Mouse (Mus musculus): ENCODE data around the gene Gcfc2. TPM values are rescaled to one million over a fixed set of nuclear protein-coding genes. Genes with fewer than 3 reads are reported as not detected.

Gcfc2 gene
- total RNA-seq, 2 experiments from 2014 or later = 8.0 to 11.4 TPM

- peak; percentile 94 for ATAC-seq (ENCODE audit: poor library complexity, severe bottlenecking)
Observed at GRCm38 (mm10) chr6:81975971-81976621, 52.6 kb downstream of the Gcfc2 start.

- ATAC-seq (ENCODE audit: poor library complexity, severe bottlenecking) = no peak
Observed at GRCm38 (mm10) chr6:81979286-81979685, 55.8 kb downstream of the Gcfc2 start.

- no peak for ATAC-seq (ENCODE audit: poor library complexity, severe bottlenecking)
Observed at GRCm38 (mm10) chr6:81986171-81986570, 62.7 kb downstream of the Gcfc2 start.

- peak; percentile 43; the same call in 1 of the 2 replicates for ATAC-seq (ENCODE audit: poor library complexity, severe bottlenecking)
Observed at GRCm38 (mm10) chr6:81986599-81986998, 63.1 kb downstream of the Gcfc2 start.

DNA sequence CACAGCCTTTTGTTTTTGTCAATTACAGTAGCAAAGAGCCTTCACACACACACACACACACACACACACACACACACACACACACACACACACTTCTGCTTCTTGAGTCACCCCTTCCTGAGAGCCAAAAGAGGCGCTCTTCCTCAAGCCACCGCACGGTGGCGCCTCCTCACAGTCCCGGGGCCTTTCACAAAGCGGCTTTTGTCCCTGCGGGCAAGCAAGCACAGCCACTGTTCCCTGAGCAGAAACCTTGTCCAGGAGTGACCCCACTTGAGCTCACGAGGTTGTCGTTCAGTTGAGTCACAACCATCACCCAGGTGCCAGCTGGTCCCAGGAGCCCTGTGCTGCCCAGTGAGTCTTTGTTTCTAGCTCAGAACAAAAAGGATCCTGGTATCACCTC lies 63.5 kb downstream of the Gcfc2 start:
- ATAC-seq (ENCODE audit: poor library complexity, severe bottlenecking) = peak; percentile 98

DNA sequence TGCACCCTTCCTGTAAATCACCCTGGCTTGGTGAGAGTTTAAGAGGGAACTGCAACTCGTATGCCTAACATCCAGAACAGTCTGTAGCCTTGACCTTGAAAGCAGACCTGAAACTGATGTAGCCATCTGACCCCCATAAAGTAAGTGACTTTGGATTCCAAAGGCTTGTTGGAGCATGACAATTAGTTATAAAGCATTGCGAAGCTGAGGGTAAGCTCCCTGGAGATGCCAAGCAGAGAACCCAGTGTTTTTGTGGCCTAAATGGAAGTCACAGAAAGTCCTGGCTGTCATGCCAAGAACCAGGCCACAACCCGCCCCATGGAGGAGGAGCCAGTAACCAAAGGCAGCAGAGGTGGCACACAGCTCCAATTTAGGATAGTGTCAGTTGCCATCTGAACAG lies 64.1 kb downstream of the Gcfc2 start:
- peak; percentile 27 for ATAC-seq (ENCODE audit: poor library complexity, severe bottlenecking)

GRCm38 (mm10) chr6:81988341-81988740 lies 64.9 kb downstream of the Gcfc2 start:
- ATAC-seq (ENCODE audit: poor library complexity, severe bottlenecking) = no peak

DNA sequence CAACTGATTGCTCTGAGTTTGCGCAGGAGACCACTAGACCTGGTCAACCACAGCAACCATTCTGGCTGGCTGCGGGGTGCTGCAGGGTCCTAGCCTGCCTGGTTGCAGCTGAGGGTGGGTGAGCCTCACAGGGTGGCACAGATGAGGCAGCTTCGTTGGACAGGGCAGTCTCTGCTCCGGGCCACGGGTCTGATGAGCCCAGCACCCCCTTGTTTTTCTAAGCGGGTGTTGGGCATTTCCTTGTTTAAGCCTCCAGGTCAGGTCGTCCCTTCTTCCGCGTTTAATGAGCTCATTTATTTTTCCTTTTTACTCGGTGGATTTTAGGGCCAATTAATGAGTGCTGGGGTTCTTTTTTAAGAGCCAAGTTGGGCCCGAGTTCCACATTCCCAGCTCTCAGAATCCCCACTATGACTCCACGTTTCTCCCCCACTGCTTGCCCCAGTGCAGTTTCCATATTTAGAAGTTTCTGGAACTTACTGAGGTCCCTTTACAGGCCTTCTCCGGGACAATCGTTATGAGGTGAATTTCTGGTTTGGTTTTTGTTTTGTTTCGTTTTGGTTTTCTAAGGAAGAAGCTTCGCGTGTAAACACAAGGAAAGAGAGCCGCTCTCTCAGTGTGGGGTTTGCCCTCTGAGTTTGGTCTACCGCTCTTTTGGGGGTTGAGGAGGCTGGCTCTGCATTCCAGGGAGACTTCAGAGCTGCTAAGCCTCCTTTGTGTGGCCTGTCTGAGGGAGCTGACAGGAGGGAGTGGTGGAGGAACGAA lies 66.8 kb downstream of the Gcfc2 start:
- no peak for ATAC-seq (ENCODE audit: poor library complexity, severe bottlenecking)

Other genes with a start within 250 kb of the Gcfc2 start
- gene Mrpl19, start 42.3 kb downstream of the Gcfc2 start, total RNA-seq (2015) = 9.0 and 9.2 TPM in 2 replicates
- gene Mrpl19, start 42.3 kb downstream of the Gcfc2 start, total RNA-seq (2017) = 5.0 and 9.0 TPM in 2 replicates
- gene Eva1a, start 117.4 kb downstream of the Gcfc2 start, total RNA-seq (2015) = not detected in 2 replicates
- gene Eva1a, start 117.4 kb downstream of the Gcfc2 start, total RNA-seq (2017) = not detected in 2 replicates

Measured in megakaryocyte, adult 5-6 weeks (primary cell).